Mouse (Mus musculus) liver, embryonic 14.5 days (tissue): ENCODE measurements at regions not wholly inside any gene's neighbourhood (a gene's known extent, or its start where the extent isn't known, plus 50 kb on each side); places are given as distances from the start of the nearest gene placed in this dataset.

Source experiments
- ATAC-seq: fragments of 200-750 bp; cut with Nextera tagmentation; 2 replicates; pipeline ENCODE4 v1.8.0; 2017; ENCODE audit warnings: moderate number of reproducible peaks, mild to moderate bottlenecking, moderate library complexity; ENCODE audit not compliant: insufficient read depth
- DNase-seq, 3 experiments: peaks; one replicate each; pipeline ENCODE4 v3.0.0-alpha.2; 2012 to 2013; ENCODE audit warnings: low read depth in 3 of 3, low spot score in 3 of 3
- H3K27ac ChIP-seq: fragments of 300-500 bp; sonication (generic); 2 replicates; pipeline ENCODE4 v1.5.1; 2014; ENCODE audit warnings: moderate library complexity, mild to moderate bottlenecking, control low read depth, inconsistent platforms
- H3K27me3 ChIP-seq: fragments of 300-500 bp; sonication (generic); 2 replicates; pipeline ENCODE4 v1.6.1; 2014; ENCODE audit warnings: mild to moderate bottlenecking, low read length, moderate library complexity; ENCODE audit not compliant: control insufficient read depth, insufficient read depth
- H3K36me3 ChIP-seq: fragments of 300-500 bp; sonication (generic); replicated peaks from 2 replicates; pipeline ENCODE4 v1.6.1; 2014; ENCODE audit warnings: low read depth; ENCODE audit not compliant: control insufficient read depth, insufficient read depth
- H3K4me1 ChIP-seq, 2 experiments: fragments of 200-500 bp in 1 of 2; fragments of 300-500 bp in 1 of 2; sonication (generic) in 1 of 2; replicated peaks; 2 replicates each; pipeline ENCODE4 v1.6.1; 2012 to 2014; ENCODE audit warnings: antibody characterized with exemption in 1 of 2, inconsistent platforms in 1 of 2, low read length in 1 of 2; ENCODE audit not compliant: control insufficient read depth in 2 of 2, insufficient read depth in 2 of 2
- H3K4me2 ChIP-seq: fragments of 300-500 bp; sonication (generic); 2 replicates; pipeline ENCODE4 v1.6.1; 2014; ENCODE audit warnings: low read depth, mild to moderate bottlenecking, control low read depth, moderate library complexity
- H3K4me3 ChIP-seq, 2 experiments: fragments of 200-500 bp in 1 of 2; fragments of 300-500 bp in 1 of 2; sonication (generic) in 1 of 2; 2 replicates each; pipeline ENCODE4 v1.5.1; 2012 to 2014; ENCODE audit warnings: low read depth in 2 of 2, low read length in 2 of 2, mild to moderate bottlenecking in 2 of 2, control low read depth in 1 of 2, inconsistent platforms in 1 of 2, moderate library complexity in 1 of 2; ENCODE audit not compliant: insufficient read depth in 1 of 2
- H3K9ac ChIP-seq: fragments of 300-500 bp; sonication (generic); replicated peaks from 2 replicates; pipeline ENCODE4 v1.6.1; 2014; ENCODE audit warnings: mild to moderate bottlenecking, control low read depth, moderate library complexity
- H3K9me3 ChIP-seq: fragments of 300-500 bp; sonication (generic); 2 replicates; pipeline ENCODE4 v1.6.1; 2016; ENCODE audit warnings: low read length, mixed read lengths; ENCODE audit not compliant: control insufficient read depth
- CTCF ChIP-seq: IDR thresholded peaks from 2 replicates; pipeline ENCODE4 v1.5.1; 2016; ENCODE audit warnings: antibody characterized with exemption, low read depth, control low read depth
- EP300 ChIP-seq: IDR thresholded peaks from 2 replicates; pipeline ENCODE4 v1.6.1; 2016; ENCODE audit warnings: antibody characterized with exemption, low read depth
- WGBS: fragments of 180-500 bp; shearing (Covaris S2); extraction: QIAGEN DNeasy Blood & Tissue Kit; methylation state at CpG from one replicate; pipeline ENCODE4 v1.1.7; 2014; ENCODE audit not compliant: insufficient replicate concordance; 5-methylcytosine and 5-hydroxymethylcytosine counted together

GRCm38 (mm10) chr2:124895002-124895401 lies 172.9 kb upstream of the Slc24a5 start:
- H3K4me1 ChIP-seq, result no peaks in the 10 kb centered on the region
- H3K27ac ChIP-seq, result no peak overlapping the region
- no peaks in the 10 kb centered on the region for H3K36me3 ChIP-seq
- TF ChIP-seq EP300 (no peak), CTCF (no peak)
- H3K27me3 ChIP-seq, result no peaks in the 10 kb centered on the region
- WGBS, result 83% methylated on average over 4 of the region's 4 CpGs
- DNase-seq (no peak), ATAC-seq (no peak)
- H3K9ac ChIP-seq, result no peak overlapping the region
- H3K9me3 ChIP-seq, result no peaks in the 10 kb centered on the region
- no peak overlapping the region for H3K4me2 ChIP-seq
- no peak overlapping the region for H3K4me3 ChIP-seq

DNA sequence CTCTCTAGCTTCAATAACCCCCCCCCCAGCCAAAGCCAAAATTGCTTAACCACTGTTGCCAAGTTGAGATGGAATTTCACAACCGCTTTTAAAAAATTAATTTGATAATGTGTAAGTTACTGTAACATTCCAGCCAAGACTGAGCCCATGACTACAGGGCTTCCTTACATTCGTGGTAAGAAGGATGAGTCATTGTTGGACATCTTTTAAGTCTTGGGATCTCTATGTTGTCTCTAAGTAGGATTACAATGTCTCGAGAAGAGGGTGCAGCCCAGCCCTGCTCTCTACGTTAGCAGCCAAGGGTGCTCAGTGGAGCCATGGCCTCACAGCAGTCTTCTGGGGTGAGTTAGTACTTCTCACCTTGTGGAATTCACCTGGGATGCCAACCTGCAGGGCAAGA lies 164.4 kb upstream of the Slc24a5 start:
- Histone ChIP-seq H3K9ac (no peak overlapping the region), H3K4me3 (no peak overlapping the region)
- no peak for TF ChIP-seq EP300
- TF ChIP-seq CTCF, result no peak

GRCm38 (mm10) chr2:124905076-124905475 lies 162.8 kb upstream of the Slc24a5 start:
- WGBS, result 48% methylated on average over 1 of the region's 1 CpGs
- TF ChIP-seq CTCF (no peak), EP300 (no peak)

More for the DNA sequence above, 164.4 kb upstream of the Slc24a5 start:
- no peak for ATAC-seq
- Histone ChIP-seq H3K9me3 (no peaks in the 10 kb centered on the region), H3K27ac (no peak overlapping the region), H3K4me1 (no peaks in the 10 kb centered on the region), H3K4me2 (no peak overlapping the region), H3K27me3 (no peaks in the 10 kb centered on the region), H3K36me3 (no peaks in the 10 kb centered on the region)
- 57% methylated on average over 4 of the region's 4 CpGs for WGBS
- no peak for DNase-seq

GRCm38 (mm10) chr2:124918986-124919761 lies 148.8 kb upstream of the Slc24a5 start:
- Histone ChIP-seq H3K4me3 (no peak overlapping the region), H3K4me2 (no peak overlapping the region), H3K27me3 (no peaks in the 10 kb centered on the region), H3K27ac (no peak overlapping the region), H3K9me3 (no peaks in the 10 kb centered on the region), H3K36me3 (no peaks in the 10 kb centered on the region), H3K9ac (no peak overlapping the region), H3K4me1 (no peaks in the 10 kb centered on the region)
- TF ChIP-seq CTCF (no peak), EP300 (no peak)
- 45% methylated on average over 7 of the region's 7 CpGs for WGBS
- no peak for ATAC-seq
- no peak for DNase-seq

More at GRCm38 (mm10) chr2:124905076-124905475, 162.8 kb upstream of the Slc24a5 start:
- DNase-seq (no peak), ATAC-seq (no peak)
- Histone ChIP-seq H3K4me2 (no peak overlapping the region), H3K9ac (no peak overlapping the region), H3K36me3 (no peaks in the 10 kb centered on the region), H3K27ac (no peak overlapping the region), H3K4me1 (no peaks in the 10 kb centered on the region), H3K27me3 (no peaks in the 10 kb centered on the region), H3K9me3 (no peaks in the 10 kb centered on the region), H3K4me3 (no peak overlapping the region)

DNA sequence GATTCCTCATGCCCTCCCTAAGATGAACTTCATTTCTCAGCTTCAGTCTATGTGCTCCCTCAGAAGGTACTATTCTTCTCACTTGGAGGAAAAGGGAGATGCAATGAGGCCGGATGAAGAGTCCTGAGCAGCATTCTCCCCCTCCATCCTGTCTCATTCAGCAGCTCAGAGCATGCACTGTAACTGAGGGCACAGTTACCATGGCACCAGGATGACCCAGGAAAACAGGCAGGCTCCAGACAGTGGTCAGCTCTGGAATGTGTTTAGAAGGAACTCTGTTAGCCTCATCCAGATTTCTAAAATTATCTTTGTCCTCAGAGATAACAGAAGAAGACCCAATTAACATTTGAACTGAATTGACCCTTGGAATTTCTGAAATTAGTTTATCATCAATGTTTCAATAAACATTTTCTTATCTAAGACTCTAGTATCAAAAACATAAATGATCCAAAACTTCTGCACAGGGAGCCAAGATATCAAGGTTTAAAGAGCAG lies 148.1 kb upstream of the Slc24a5 start:
- ATAC-seq (0 out of 2 replicates have a peak, but pooled peaks have one; percentile 31), DNase-seq (no peak)
- Histone ChIP-seq H3K4me2 (no peak overlapping the region), H3K27me3 (no peaks in the 10 kb centered on the region), H3K9ac (no peak overlapping the region), H3K4me1 (no peaks in the 10 kb centered on the region), H3K9me3 (no peaks in the 10 kb centered on the region), H3K4me3 (no peak overlapping the region), H3K36me3 (no peaks in the 10 kb centered on the region), H3K27ac (no peak overlapping the region)
- TF ChIP-seq EP300, result no peak
- no peak for TF ChIP-seq CTCF
- WGBS, result 25% methylated on average over 1 of the region's 1 CpGs
